Mouse (Mus musculus) hindbrain, embryonic 10.5 days (tissue): ENCODE results near the gene Palb2. TPM values are rescaled to one million over a fixed set of nuclear protein-coding genes. Genes with fewer than 3 reads are reported as not detected.

ENCODE experiments used
- DNase-seq: peaks from one replicate; pipeline ENCODE4 v3.0.0-alpha.2; 2017; ENCODE audit warnings: low spot score
- H3K27ac ChIP-seq: fragments of 300-500 bp; sonication (generic); 2 replicates; pipeline ENCODE4 v1.5.1; 2016; ENCODE audit warnings: mild to moderate bottlenecking, moderate library complexity
- H3K27me3 ChIP-seq: fragments of 300-500 bp; sonication (generic); 2 replicates; pipeline ENCODE4 v1.6.1; 2016; ENCODE audit warnings: mild to moderate bottlenecking; ENCODE audit not compliant: poor library complexity, insufficient read depth, severe bottlenecking
- H3K36me3 ChIP-seq: fragments of 300-500 bp; sonication (generic); 2 replicates; pipeline ENCODE4 v1.6.1; 2016; ENCODE audit warnings: mild to moderate bottlenecking, moderate library complexity
- H3K4me1 ChIP-seq: fragments of 300-500 bp; sonication (generic); replicated peaks from 2 replicates; pipeline ENCODE4 v1.6.1; 2016; ENCODE audit warnings: mild to moderate bottlenecking
- H3K4me3 ChIP-seq: fragments of 300-500 bp; sonication (generic); 2 replicates; pipeline ENCODE4 v1.5.1; 2016; ENCODE audit warnings: mild to moderate bottlenecking, moderate library complexity
- H3K9me3 ChIP-seq: fragments of 300-500 bp; sonication (generic); 2 replicates; pipeline ENCODE4 v1.6.1; 2016; ENCODE audit warnings: mild to moderate bottlenecking, moderate library complexity
- WGBS: fragments of 180-500 bp; shearing (Covaris S2); methylation state at CpG from one replicate; pipeline ENCODE4 v1.1.7; 2016; 5-methylcytosine and 5-hydroxymethylcytosine counted together
- polyA plus RNA-seq: library from polyadenylated mRNA; unstranded; fragments of >200 nt; fragmentation: Nextera tagmentation; extraction: Ambion mirVana; gene quantifications from 2 replicates; pipeline ENCODE4 v1.2.1, GENCODE M21; 2016

The Palb2 gene
- 18.9 and 21.7 TPM in 2 replicates for polyA plus RNA-seq

DNA sequence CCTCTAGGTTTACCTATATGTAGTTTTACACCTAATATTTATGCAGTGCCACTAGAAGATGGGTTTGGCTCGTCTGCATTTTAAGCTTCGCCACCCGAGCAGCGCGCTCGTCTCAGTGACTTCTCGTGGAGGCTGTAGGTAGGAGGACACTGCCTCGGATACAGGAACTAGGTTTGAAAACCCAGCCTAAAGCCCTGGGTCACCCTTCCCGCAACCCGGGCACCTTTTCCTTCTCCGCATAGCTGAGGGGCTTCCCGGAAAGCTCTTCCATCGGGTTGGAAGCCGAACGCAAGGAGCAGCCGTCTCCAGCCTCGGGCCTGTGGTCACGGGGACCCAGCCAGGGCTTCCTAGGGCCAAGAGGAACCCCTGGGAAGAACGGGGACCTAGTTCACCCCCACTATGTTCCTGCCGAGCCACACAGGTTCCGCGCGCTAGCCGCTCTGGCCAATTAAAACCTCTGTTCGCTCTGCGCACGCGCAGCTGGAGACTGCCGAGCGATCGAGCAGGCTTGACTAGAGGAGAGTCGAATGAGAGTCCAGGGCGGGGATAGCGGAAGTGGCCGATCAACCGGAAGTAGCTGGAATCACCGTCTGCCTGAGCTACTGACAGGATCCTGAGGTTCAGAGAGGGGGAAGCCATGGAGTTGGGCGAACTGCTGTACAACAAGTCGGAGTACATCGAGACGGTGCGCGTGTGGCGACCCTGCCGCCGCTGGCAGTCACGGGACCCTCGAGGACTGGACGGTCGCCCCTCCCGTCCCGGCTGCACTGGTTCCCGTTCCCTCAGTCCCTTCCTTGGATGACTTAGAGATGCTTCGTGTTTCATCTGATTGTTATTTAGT lies at the start of gene Palb2, which contains the start of gene Dctn5:
TSS of gene Palb2 (minus strand) at position 489 of the 841 bp plus-strand sequence.
TSS of gene Dctn5 (plus strand) at position 545 of the 841 bp plus-strand sequence.
- DNase-seq, result peak; percentile 99
- H3K27ac ChIP-seq, result peak within 1 kb of the TSS; percentile 93
- peaks cover 57% of the 10 kb centered on the region for H3K36me3 ChIP-seq
- H3K4me1 ChIP-seq, result peaks cover 21% of the 10 kb centered on the region
- H3K9me3 ChIP-seq, result no peaks in the 10 kb centered on the region
- peak within 1 kb of the TSS; percentile 95 for H3K4me3 ChIP-seq
- no peaks in the 10 kb centered on the region for H3K27me3 ChIP-seq
- WGBS, result under 1% methylated on average over 54 of the region's 54 CpGs

- Histone ChIP-seq H3K4me3 (no peak overlapping the region), H3K27me3 (no peaks in the 10 kb centered on the region), H3K9me3 (no peaks in the 10 kb centered on the region), H3K4me1 (peaks cover 1% of the 10 kb centered on the region; the same call in 1 of the 2 replicates), H3K36me3 (no peaks in the 10 kb centered on the region), H3K27ac (no peak overlapping the region)
- DNase-seq, result no peak
- whole genome bisulfite sequencing, result 91% methylated on average over 7 of the region's 7 CpGs
Observed at GRCm38 (mm10) chr7:122180720-122181119, 47.9 kb upstream of the Palb2 start.

- WGBS, result 79% methylated on average over 10 of the region's 10 CpGs
- H3K36me3 ChIP-seq, result peaks cover 48% of the 10 kb centered on the region
- H3K27me3 ChIP-seq, result no peaks in the 10 kb centered on the region
- no peaks in the 10 kb centered on the region for H3K4me1 ChIP-seq
- DNase-seq, result no peak
- H3K9me3 ChIP-seq, result no peaks in the 10 kb centered on the region
- no peak overlapping the region for H3K27ac ChIP-seq
- no peak overlapping the region for H3K4me3 ChIP-seq
Observed at GRCm38 (mm10) chr7:122171613-122172012, 38.8 kb upstream of the Palb2 start.

- Histone ChIP-seq H3K27me3 (no peaks in the 10 kb centered on the region), H3K9me3 (no peaks in the 10 kb centered on the region), H3K36me3 (peaks cover 57% of the 10 kb centered on the region), H3K4me3 (no peak overlapping the region), H3K27ac (no peak overlapping the region), H3K4me1 (no peaks in the 10 kb centered on the region)
- DNase-seq, result no peak
- WGBS, result 86% methylated on average over 6 of the region's 6 CpGs
Observed at GRCm38 (mm10) chr7:122170705-122171104, 37.9 kb upstream of the Palb2 start.

DNA sequence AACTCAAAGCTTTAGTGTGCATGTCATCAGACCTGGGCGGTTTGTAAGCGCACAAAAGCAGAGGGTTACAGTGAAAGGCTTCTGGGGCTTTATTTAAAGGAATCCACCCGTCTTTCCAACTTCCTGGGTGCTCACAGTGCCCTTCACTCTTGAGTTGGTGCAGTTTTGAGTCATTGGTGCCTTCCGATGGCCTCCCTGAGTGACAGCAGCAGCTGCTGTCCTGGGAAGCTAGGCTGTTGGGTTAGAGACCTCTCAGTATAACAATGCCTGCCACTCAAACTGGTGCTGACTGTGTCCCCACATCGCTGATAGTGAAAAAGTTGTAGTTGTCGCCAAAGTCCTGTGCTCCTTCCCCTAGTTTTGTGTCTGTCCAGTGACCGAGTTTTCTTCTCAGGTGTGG lies 34.4 kb upstream of the Palb2 start:
- 94% methylated on average over 7 of the region's 7 CpGs for WGBS
- no peaks in the 10 kb centered on the region for H3K27me3 ChIP-seq
- H3K4me1 ChIP-seq, result no peaks in the 10 kb centered on the region; the same call in 1 of the 2 replicates

DNA sequence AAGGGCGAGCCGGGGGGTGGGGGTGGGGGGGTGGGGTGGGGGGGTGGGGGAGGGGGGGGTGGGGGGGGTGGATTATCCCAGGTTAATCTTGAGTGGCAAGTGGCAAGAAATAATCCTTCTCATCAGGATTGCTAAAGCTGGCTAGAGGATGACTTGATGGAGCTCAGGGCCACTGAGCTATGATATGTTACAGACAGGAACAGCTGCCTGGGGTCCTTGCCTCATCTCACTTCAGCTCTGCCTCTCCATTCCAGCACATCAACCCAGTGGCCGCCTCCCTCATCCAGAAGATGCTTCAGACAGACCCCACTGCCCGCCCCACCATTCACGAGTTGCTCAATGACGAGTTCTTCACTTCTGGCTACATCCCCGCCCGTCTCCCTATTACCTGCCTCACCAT lies 31.0 kb upstream of the Palb2 start:
- no peaks in the 10 kb centered on the region for H3K9me3 ChIP-seq
- H3K4me1 ChIP-seq, result peaks cover 25% of the 10 kb centered on the region
- peaks cover 83% of the 10 kb centered on the region for H3K36me3 ChIP-seq
- H3K27me3 ChIP-seq, result no peaks in the 10 kb centered on the region
- H3K4me3 ChIP-seq, result no peak overlapping the region
- H3K27ac ChIP-seq, result no peak overlapping the region
- DNase-seq, result no peak
- WGBS, result 96% methylated on average over 8 of the region's 8 CpGs

More for the DNA sequence above, 34.4 kb upstream of the Palb2 start:
- Histone ChIP-seq H3K4me3 (no peak overlapping the region), H3K9me3 (no peaks in the 10 kb centered on the region), H3K36me3 (peaks cover 92% of the 10 kb centered on the region), H3K27ac (no peak overlapping the region)
- no peak for DNase-seq

DNA sequence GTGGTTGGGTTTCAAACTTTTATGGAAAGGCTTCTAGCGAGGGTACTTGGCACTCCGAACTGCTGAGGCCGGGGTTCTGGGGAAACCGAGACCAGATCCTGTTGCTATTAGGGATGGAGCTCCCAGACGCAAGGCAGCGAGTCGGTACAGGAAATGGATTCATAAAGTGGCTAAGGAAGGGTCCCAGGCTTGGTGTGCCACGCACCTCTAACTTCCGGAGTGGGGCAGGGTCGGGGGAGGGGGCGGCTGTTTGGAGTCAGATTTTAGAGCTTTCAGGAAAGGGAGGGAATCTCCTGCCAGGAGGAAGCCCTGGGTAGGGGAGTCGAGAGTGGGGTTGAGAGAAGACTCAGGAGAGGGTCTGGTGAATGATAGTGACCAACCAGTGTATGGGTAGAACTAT lies 27.3 kb upstream of the Palb2 start:
- peaks cover 46% of the 10 kb centered on the region for H3K36me3 ChIP-seq
- H3K27me3 ChIP-seq, result no peaks in the 10 kb centered on the region
- H3K4me3 ChIP-seq, result peak overlapping the region; percentile 84
- peak overlapping the region; percentile 94 for H3K27ac ChIP-seq
- peak; percentile 25 for DNase-seq
- H3K4me1 ChIP-seq, result peaks cover 43% of the 10 kb centered on the region
- H3K9me3 ChIP-seq, result no peaks in the 10 kb centered on the region
- under 1% methylated on average over 12 of the region's 12 CpGs for WGBS

DNA sequence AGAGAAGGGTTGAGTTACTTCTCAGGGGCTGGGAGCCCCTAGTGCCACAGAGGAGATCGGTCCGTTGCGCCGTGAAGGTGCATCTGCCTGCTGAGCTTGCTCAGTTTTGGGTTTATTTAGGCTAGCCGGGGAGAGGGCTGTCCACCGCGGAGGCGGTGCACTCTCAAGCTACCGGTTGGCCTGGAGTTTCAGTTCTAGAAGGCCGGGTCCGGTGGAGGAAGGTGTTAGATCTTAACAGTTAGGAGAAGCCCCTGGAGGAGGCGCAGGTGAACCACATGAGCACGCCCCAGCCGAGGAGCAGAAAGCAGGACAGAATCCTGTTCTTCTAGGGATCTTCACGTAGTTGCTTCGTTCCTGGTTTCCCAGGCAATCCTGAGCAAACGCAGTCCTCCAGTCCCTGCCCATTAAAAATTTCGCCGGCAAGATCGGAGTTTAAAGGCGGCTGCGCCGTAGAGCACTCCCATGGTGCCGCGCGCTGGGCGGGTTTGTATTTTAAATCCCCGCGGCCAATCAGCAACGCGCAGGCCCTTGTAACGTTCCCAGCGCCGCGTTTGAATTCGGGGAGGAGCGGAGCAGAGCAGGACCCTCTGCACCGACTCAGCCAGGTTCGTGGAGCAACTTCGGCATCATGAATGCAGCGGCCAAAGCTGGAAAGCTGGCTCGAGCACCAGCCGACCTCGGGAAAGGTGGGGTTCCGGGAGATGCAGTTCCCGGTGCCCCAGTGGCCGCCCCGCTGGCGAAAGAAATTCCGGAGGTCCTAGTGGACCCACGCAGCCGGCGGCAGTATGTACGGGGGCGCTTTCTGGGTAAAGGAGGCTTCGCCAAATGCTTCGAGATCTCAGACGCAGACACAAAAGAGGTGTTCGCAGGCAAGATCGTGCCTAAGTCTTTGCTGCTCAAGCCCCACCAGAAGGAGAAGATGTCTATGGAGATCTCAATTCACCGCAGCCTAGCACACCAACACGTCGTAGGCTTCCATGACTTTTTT lies 26.4 kb upstream of the Palb2 start, which contains the start of gene Plk1:
TSS of gene Plk1 (plus strand) at position 525 of the 988 bp plus-strand sequence.
- H3K4me1 ChIP-seq, result peaks cover 43% of the 10 kb centered on the region
- peak within 1 kb of the TSS; percentile 84 for H3K4me3 ChIP-seq
- no peaks in the 10 kb centered on the region for H3K27me3 ChIP-seq
- peaks cover 37% of the 10 kb centered on the region for H3K36me3 ChIP-seq
- peak within 1 kb of the TSS; percentile 94 for H3K27ac ChIP-seq
- under 1% methylated on average over 63 of the region's 63 CpGs for WGBS
- DNase-seq, result peak; percentile 93
- no peaks in the 10 kb centered on the region for H3K9me3 ChIP-seq

- DNase-seq, result no peak
- Histone ChIP-seq H3K4me3 (peak overlapping the region; percentile 84), H3K4me1 (peaks cover 43% of the 10 kb centered on the region), H3K27me3 (no peaks in the 10 kb centered on the region), H3K36me3 (peaks cover 30% of the 10 kb centered on the region), H3K27ac (peak overlapping the region; percentile 94), H3K9me3 (no peaks in the 10 kb centered on the region)
- 8% methylated on average over 13 of the region's 13 CpGs for WGBS
Observed at GRCm38 (mm10) chr7:122158488-122158887, 25.7 kb upstream of the Palb2 start.

GRCm38 (mm10) chr7:122152473-122152872 lies 19.7 kb upstream of the Palb2 start:
- H3K4me3 ChIP-seq, result no peak overlapping the region
- WGBS, result 92% methylated on average over 4 of the region's 4 CpGs
- H3K27ac ChIP-seq, result no peak overlapping the region
- H3K4me1 ChIP-seq, result peaks cover 5% of the 10 kb centered on the region
- no peak for DNase-seq
- H3K9me3 ChIP-seq, result no peaks in the 10 kb centered on the region
- H3K27me3 ChIP-seq, result no peaks in the 10 kb centered on the region
- peaks cover 45% of the 10 kb centered on the region for H3K36me3 ChIP-seq

DNA sequence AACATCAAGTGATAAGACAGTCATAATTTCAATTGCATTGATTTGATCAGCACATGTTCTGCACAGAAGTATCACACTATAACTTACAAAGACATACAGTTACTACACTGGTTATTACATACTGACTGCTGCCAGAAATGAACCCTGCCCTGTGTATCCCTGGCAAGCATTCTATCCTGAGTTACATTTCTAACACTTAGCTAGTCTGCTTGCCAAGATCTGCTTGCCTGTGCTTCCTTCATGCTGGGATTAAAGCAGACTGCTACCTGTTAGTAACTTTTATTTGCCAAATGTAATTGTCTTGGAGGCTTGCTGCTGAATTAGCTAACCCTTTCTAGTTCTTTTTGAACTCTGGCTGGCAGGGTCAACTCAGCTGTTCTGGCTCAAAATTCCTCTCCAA lies 8.2 kb upstream of the Palb2 start:
- DNase-seq, result no peak
- no peaks in the 10 kb centered on the region for H3K27me3 ChIP-seq
- H3K36me3 ChIP-seq, result peaks cover 99% of the 10 kb centered on the region
- H3K9me3 ChIP-seq, result no peaks in the 10 kb centered on the region
- no peak overlapping the region for H3K4me3 ChIP-seq
- H3K4me1 ChIP-seq, result no peaks in the 10 kb centered on the region
- H3K27ac ChIP-seq, result no peak overlapping the region

GRCm38 (mm10) chr7:122138190-122138589 lies 5.4 kb upstream of the Palb2 start:
- peaks cover 8% of the 10 kb centered on the region for H3K4me1 ChIP-seq
- no peak overlapping the region for H3K27ac ChIP-seq
- H3K4me3 ChIP-seq, result no peak overlapping the region
- peaks cover 89% of the 10 kb centered on the region for H3K36me3 ChIP-seq
- H3K27me3 ChIP-seq, result no peaks in the 10 kb centered on the region
- DNase-seq, result no peak
- 95% methylated on average over 5 of the region's 5 CpGs for WGBS
- H3K9me3 ChIP-seq, result no peaks in the 10 kb centered on the region
